Mouse (Mus musculus): ENCODE measurements around the gene Trim15. TPM values are rescaled to one million over a fixed set of nuclear protein-coding genes. Genes with fewer than 3 reads are reported as not detected.

The Trim15 gene
- total and polyA plus RNA-seq, 3 experiments = 0.07 TPM; not detected in 2

DNA sequence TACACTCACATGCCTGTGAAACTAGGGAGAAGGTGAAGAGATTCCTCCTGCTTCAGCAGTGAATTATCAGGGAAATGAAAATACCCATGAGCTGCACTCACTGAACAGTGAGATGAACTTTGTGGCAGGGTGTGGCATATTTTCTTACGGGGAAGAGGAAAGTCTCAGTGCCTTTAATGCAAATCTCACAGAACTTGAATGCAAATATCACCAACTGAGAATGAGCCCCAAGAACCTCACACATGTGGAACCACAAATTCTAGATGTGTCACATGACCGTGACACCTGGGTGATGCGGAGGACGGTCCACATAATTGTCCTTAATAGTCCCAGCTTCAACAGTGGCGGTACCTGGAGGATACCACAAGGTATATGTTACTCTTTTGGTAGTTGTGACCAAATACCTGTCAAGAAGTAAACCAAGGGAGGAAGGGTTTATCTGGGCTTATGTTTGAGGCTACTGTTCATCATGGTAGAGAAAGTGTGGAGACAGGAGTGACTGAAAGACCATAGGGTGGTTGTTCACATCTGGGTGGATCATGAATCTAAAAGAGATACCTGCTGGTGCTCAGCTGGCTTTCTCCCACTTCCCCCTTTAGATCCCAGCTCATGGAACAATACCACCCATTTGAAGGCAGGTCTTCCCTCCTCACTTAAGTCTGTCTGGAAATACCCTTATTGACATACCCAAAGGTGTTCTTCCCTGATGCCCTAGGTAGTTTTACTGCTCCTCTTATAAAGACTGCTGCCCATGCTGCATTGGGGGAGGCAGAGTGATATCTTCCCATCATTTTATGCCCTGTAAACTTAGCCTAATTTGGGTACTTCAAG lies 23.3 kb upstream of the Trim15 start, which contains the start of gene Trim40:
Trim40 (minus strand) TSS at position 51 of the 831 bp plus-strand sequence.
- H3K36me3 ChIP-seq (ENCODE audit: control insufficient read depth in 1 of 2, insufficient read depth in 2 of 2, low read length in 2 of 2) = peaks cover 0 to 14% of the 10 kb centered on the region in 2 experiments; a peak in 2 of 4 replicates
- no peak within 1 kb of the TSS for H3K4me3 ChIP-seq (ENCODE audit: control insufficient read depth in 1 of 2, insufficient read depth in 1 of 2, low read depth in 2 of 2, low read length in 2 of 2)
- no peak for DNase-seq (ENCODE audit: low read depth, low spot score)
- H3K79me2 ChIP-seq (ENCODE audit: control insufficient read depth, insufficient read depth, low read length, poor library complexity) = no peaks in the 10 kb centered on the region
- peaks cover 0 to 12% of the 10 kb centered on the region in 2 experiments; a peak in 2 of 4 replicates for H3K4me1 ChIP-seq (ENCODE audit: control insufficient read depth in 1 of 2, insufficient read depth in 2 of 2, low read length in 2 of 2)
- TF ChIP-seq GABPA (IDR thresholded peaks at IDR 0.05; ENCODE audit: low read depth, low read length) = no peak
- H3K27me3 ChIP-seq (ENCODE audit: control insufficient read depth in 1 of 2, insufficient read depth in 2 of 2, low read length in 2 of 2) = peaks cover 0 to 1% of the 10 kb centered on the region in 2 experiments; a peak in 3 of 4 replicates
- no peak within 1 kb of the TSS for H3K9ac ChIP-seq (ENCODE audit: control insufficient read depth, low read depth, low read length, poor library complexity, severe bottlenecking)
- H3K27ac ChIP-seq (ENCODE audit: control insufficient read depth, low read depth, low read length) = no peak within 1 kb of the TSS
- no peaks in the 10 kb centered on the region for H3K9me3 ChIP-seq (replicated peaks; ENCODE audit: insufficient read depth, low read length)

DNA sequence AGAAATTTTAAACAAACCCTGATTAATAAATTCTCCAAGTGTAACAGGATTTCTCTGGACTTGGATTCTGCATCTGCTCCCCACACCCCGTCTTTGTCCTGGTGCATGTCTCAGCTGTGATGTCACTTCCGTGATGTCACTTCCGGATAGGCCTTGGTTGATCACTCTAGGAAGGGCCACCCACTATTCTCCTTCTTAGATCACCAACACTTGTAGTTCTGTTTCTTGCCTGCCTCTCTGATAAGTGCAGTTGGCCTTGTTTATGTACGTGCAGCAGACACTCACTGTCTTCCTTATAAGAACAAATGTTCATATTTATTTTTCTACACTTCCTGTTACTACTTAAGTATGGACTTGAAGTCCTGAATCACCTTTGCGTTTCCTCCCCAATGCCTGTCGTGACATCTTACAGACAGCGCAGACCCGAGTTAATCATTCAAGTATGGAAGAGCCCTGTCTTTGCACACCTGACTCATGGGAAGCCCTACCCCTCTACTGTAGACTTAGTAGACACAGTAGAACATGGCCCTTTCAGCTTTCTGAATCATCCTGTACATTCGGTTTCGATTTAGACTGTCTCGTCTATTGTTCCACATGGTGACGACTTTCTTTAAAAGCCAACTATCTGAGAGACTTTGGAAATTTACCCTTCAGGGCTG lies 18.3 kb upstream of the Trim15 start:
- H3K4me3 ChIP-seq (ENCODE audit: control insufficient read depth in 1 of 2, insufficient read depth in 1 of 2, low read depth in 2 of 2, low read length in 2 of 2) = no peak overlapping the region
- H3K9me3 ChIP-seq (replicated peaks; ENCODE audit: insufficient read depth, low read length) = no peaks in the 10 kb centered on the region
- no peak overlapping the region for H3K9ac ChIP-seq (ENCODE audit: control insufficient read depth, low read depth, low read length, poor library complexity, severe bottlenecking)
- TF ChIP-seq EP300 (IDR thresholded peaks at IDR 0.05; ENCODE audit: low read depth in 1 of 2, low read length in 2 of 2) (no peak), TAL1 (IDR thresholded peaks at IDR 0.05; ENCODE audit: low read length) (no peak), BHLHE40 (IDR thresholded peaks at IDR 0.05; ENCODE audit: borderline replicate concordance, low read depth, low read length) (no peak), MAFK (IDR thresholded peaks at IDR 0.05; ENCODE audit: borderline replicate concordance, low read depth, low read length) (no peak), ZNF384 (IDR thresholded peaks at IDR 0.05; ENCODE audit: low read depth, low read length) (no peak), GABPA (IDR thresholded peaks at IDR 0.05; ENCODE audit: low read depth, low read length) (no peak), UBTF (IDR thresholded peaks at IDR 0.05; ENCODE audit: borderline replicate concordance, insufficient read depth, low read depth, low read length) (no peak), HCFC1 (IDR thresholded peaks at IDR 0.05; ENCODE audit: low read depth, low read length) (no peak), RAD21 (IDR thresholded peaks at IDR 0.05; ENCODE audit: low read depth, low read length) (no peak), CHD2 (IDR thresholded peaks at IDR 0.05; ENCODE audit: low read length) (no peak), RCOR1 (IDR thresholded peaks at IDR 0.05; ENCODE audit: low read depth, low read length) (no peak)
- no peak overlapping the region for H3K27ac ChIP-seq (ENCODE audit: control insufficient read depth, low read depth, low read length)
- peaks cover 0 to 4% of the 10 kb centered on the region in 2 experiments; a peak in 2 of 4 replicates for H3K36me3 ChIP-seq (ENCODE audit: control insufficient read depth in 1 of 2, insufficient read depth in 2 of 2, low read length in 2 of 2)
- no peaks in the 10 kb centered on the region for H3K79me2 ChIP-seq (ENCODE audit: control insufficient read depth, insufficient read depth, low read length, poor library complexity)
- DNase-seq (ENCODE audit: low read depth, low spot score) = no peak
- H3K4me1 ChIP-seq (ENCODE audit: control insufficient read depth in 1 of 2, insufficient read depth in 2 of 2, low read length in 2 of 2) = peaks cover 0 to 2% of the 10 kb centered on the region in 2 experiments; a peak in 1 of 4 replicates
- no peaks in the 10 kb centered on the region; a peak in 1 of 4 replicates for H3K27me3 ChIP-seq (ENCODE audit: control insufficient read depth in 1 of 2, insufficient read depth in 2 of 2, low read length in 2 of 2)
